Mouse (Mus musculus): Measurements from ENCODE around the gene Ncl.

GRCm38 (mm10) chr1:86302532-86302931 lies 56.7 kb downstream of the Ncl start, which contains the start of gene B3gnt7:
- no peak for TF ChIP-seq CTCF (IDR thresholded peaks at IDR 0.05; ENCODE audit: low read depth)
- TF ChIP-seq EP300 (IDR thresholded peaks at IDR 0.05; ENCODE audit: low read depth): no peak

Measured in liver, postnatal 0 days (tissue).